Mouse (Mus musculus): ENCODE measurements at regions not wholly inside any gene's neighbourhood (a gene's known extent, or its start where the extent isn't known, plus 50 kb on each side); places are given as distances from the start of the nearest gene placed in this dataset.

DNA sequence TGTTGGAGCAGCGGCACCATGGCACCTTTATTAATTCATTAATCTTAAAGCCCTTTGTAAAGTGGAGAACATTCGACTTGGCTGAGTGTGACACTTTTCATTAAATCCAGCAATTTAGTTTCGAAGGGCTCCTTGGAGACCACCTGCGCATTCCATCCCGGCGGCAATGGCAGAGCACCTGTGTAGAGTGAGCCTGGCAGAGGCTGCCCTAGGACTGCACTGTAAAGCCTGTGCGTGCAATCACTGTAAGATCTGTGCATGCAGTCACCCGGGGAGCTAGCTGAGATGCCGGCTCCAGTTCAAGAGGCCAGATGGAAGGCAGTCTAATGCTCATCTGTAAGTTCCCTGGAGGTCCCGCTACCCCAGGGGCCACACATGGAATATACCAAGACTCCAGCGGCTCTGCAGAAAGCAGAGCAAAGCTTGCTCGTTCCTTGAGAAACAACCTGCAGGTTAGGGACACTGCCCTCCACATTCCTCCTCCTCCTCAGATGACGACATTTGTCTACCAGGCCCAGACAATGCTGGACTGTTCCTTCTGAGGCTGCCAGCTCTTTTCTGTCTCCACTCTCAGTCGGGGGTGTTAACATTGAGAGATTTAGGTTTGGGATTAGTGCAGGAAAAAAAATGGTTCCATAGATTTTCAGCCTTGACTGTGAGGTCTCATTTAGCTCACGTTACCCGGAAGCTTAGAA lies 65.2 kb upstream of the Mkln1 start:
- TF ChIP-seq CTCF (IDR thresholded peaks at IDR 0.05; ENCODE audit: extremely low read depth, insufficient read depth, low read length) (no peak), POLR2A (IDR thresholded peaks at IDR 0.05; ENCODE audit: extremely low read depth, insufficient read depth, low read length) (no peak)

All from cortical plate, adult 2 months (tissue).